Mouse (Mus musculus): Measurements from ENCODE around the gene Vmn1r132.
"Not testable (repeated sequence)": the region's sequence is repeated elsewhere in the genome, so short reads cannot be mapped to it uniquely, and the experiment has no call there.

The Vmn1r132 gene

DNA sequence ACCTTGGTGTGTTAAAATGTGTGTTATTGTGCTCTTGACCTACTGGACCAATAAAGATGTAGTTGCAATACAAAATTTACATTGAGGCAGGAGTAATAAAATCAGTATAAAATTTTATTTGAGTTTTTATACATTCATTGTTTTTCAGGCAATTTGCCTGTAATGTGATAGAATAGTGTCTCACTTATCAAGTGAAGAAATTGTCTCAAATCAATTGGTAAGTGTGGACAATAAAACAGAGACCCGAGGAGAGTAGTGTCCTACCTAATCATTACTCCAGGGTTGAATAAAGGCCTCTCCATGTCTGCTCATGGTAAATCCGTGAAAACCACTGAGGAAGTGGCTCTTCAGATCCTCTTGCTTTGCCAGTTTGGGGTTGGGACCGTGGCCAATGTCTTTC, at the start of gene Vmn1r132:
Gene Vmn1r132 (plus strand): TSS at position 301 of the 400 bp plus-strand sequence.
- DNase-seq (ENCODE audit: low spot score), result not testable (repeated sequence)

Measured in ovary, adult 18-20 months (tissue).